Mouse (Mus musculus): ENCODE measurements around the gene Cbarp. TPM values are rescaled to one million over a fixed set of nuclear protein-coding genes. Genes with fewer than 3 reads are reported as not detected.

The Cbarp gene
- polyA plus RNA-seq, 1 experiment, result 285 TPM

- Histone ChIP-seq H3K4me3 (ENCODE audit: insufficient read depth, low read length) (no peak overlapping the region), H3K27ac (ENCODE audit: insufficient read depth, low read length) (no peak overlapping the region), H3K4me1 (ENCODE audit: control insufficient read depth, insufficient read depth, low read length) (no peaks in the 10 kb centered on the region)
- no peak for TF ChIP-seq CTCF (IDR thresholded peaks at IDR 0.05; ENCODE audit: extremely low read depth, insufficient read depth, low read length)
- TF ChIP-seq POLR2A (IDR thresholded peaks at IDR 0.05; ENCODE audit: extremely low read depth, insufficient read depth, low read length), result no peak
Observed at GRCm38 (mm10) chr10:80134421-80134820, 6.2 kb downstream of the Cbarp start.

- Histone ChIP-seq H3K27ac (ENCODE audit: insufficient read depth, low read length) (no peak overlapping the region), H3K4me3 (ENCODE audit: insufficient read depth, low read length) (no peak overlapping the region), H3K4me1 (ENCODE audit: control insufficient read depth, insufficient read depth, low read length) (no peaks in the 10 kb centered on the region)
- TF ChIP-seq CTCF (IDR thresholded peaks at IDR 0.05; ENCODE audit: extremely low read depth, insufficient read depth, low read length) (no peak), POLR2A (IDR thresholded peaks at IDR 0.05; ENCODE audit: extremely low read depth, insufficient read depth, low read length) (no peak)
Observed at GRCm38 (mm10) chr10:80133226-80133849, 7.3 kb downstream of the Cbarp start.

GRCm38 (mm10) chr10:80131952-80132350 lies 8.7 kb downstream of the Cbarp start:
- no peaks in the 10 kb centered on the region; the same call in 1 of the 2 replicates for H3K4me1 ChIP-seq (ENCODE audit: control insufficient read depth, insufficient read depth, low read length)
- no peak overlapping the region for H3K4me3 ChIP-seq (ENCODE audit: insufficient read depth, low read length)
- H3K27ac ChIP-seq (ENCODE audit: insufficient read depth, low read length), result no peak overlapping the region

GRCm38 (mm10) chr10:80131316-80131951 lies 9.2 kb downstream of the Cbarp start:
- TF ChIP-seq CTCF (IDR thresholded peaks at IDR 0.05; ENCODE audit: extremely low read depth, insufficient read depth, low read length), result no peak
- peak; percentile 43; the same call in 1 of the 2 replicates for TF ChIP-seq POLR2A (IDR thresholded peaks at IDR 0.05; ENCODE audit: extremely low read depth, insufficient read depth, low read length)
- no peak overlapping the region for H3K4me3 ChIP-seq (ENCODE audit: insufficient read depth, low read length)
- H3K27ac ChIP-seq (ENCODE audit: insufficient read depth, low read length), result no peak overlapping the region
- H3K4me1 ChIP-seq (ENCODE audit: control insufficient read depth, insufficient read depth, low read length), result no peaks in the 10 kb centered on the region; the same call in 1 of the 2 replicates

More at GRCm38 (mm10) chr10:80131952-80132350, 8.7 kb downstream of the Cbarp start:
- no peak for TF ChIP-seq POLR2A (IDR thresholded peaks at IDR 0.05; ENCODE audit: extremely low read depth, insufficient read depth, low read length)
- TF ChIP-seq CTCF (IDR thresholded peaks at IDR 0.05; ENCODE audit: extremely low read depth, insufficient read depth, low read length), result no peak

- H3K27ac ChIP-seq (ENCODE audit: insufficient read depth, low read length), result no peak overlapping the region
- H3K4me1 ChIP-seq (ENCODE audit: control insufficient read depth, insufficient read depth, low read length), result no peaks in the 10 kb centered on the region; the same call in 1 of the 2 replicates
- TF ChIP-seq CTCF (IDR thresholded peaks at IDR 0.05; ENCODE audit: extremely low read depth, insufficient read depth, low read length) (no peak), POLR2A (IDR thresholded peaks at IDR 0.05; ENCODE audit: extremely low read depth, insufficient read depth, low read length) (peak; percentile 32; the same call in 1 of the 2 replicates)
- H3K4me3 ChIP-seq (ENCODE audit: insufficient read depth, low read length), result no peak overlapping the region
Observed at GRCm38 (mm10) chr10:80130403-80131031, 10.1 kb downstream of the Cbarp start.

GRCm38 (mm10) chr10:80129846-80130245 lies 10.8 kb downstream of the Cbarp start:
- H3K4me3 ChIP-seq (ENCODE audit: insufficient read depth, low read length), result no peak overlapping the region
- TF ChIP-seq POLR2A (IDR thresholded peaks at IDR 0.05; ENCODE audit: extremely low read depth, insufficient read depth, low read length) (0 out of 2 replicates have a peak, but pooled peaks have one; percentile 27), CTCF (IDR thresholded peaks at IDR 0.05; ENCODE audit: extremely low read depth, insufficient read depth, low read length) (no peak)
- H3K27ac ChIP-seq (ENCODE audit: insufficient read depth, low read length), result no peak overlapping the region
- no peaks in the 10 kb centered on the region; the same call in 1 of the 2 replicates for H3K4me1 ChIP-seq (ENCODE audit: control insufficient read depth, insufficient read depth, low read length)

GRCm38 (mm10) chr10:80127920-80128319 lies 12.7 kb downstream of the Cbarp start:
- TF ChIP-seq CTCF (IDR thresholded peaks at IDR 0.05; ENCODE audit: extremely low read depth, insufficient read depth, low read length), result no peak
- TF ChIP-seq POLR2A (IDR thresholded peaks at IDR 0.05; ENCODE audit: extremely low read depth, insufficient read depth, low read length), result no peak
- H3K4me1 ChIP-seq (ENCODE audit: control insufficient read depth, insufficient read depth, low read length), result no peaks in the 10 kb centered on the region; the same call in 1 of the 2 replicates
- H3K4me3 ChIP-seq (ENCODE audit: insufficient read depth, low read length), result no peak overlapping the region
- H3K27ac ChIP-seq (ENCODE audit: insufficient read depth, low read length), result no peak overlapping the region

- Histone ChIP-seq H3K4me1 (ENCODE audit: control insufficient read depth, insufficient read depth, low read length) (no peaks in the 10 kb centered on the region; the same call in 1 of the 2 replicates), H3K27ac (ENCODE audit: insufficient read depth, low read length) (no peak overlapping the region), H3K4me3 (ENCODE audit: insufficient read depth, low read length) (no peak overlapping the region)
- no peak for TF ChIP-seq CTCF (IDR thresholded peaks at IDR 0.05; ENCODE audit: extremely low read depth, insufficient read depth, low read length)
- TF ChIP-seq POLR2A (IDR thresholded peaks at IDR 0.05; ENCODE audit: extremely low read depth, insufficient read depth, low read length), result no peak
Observed at GRCm38 (mm10) chr10:80123932-80124562, 16.6 kb downstream of the Cbarp start.

- TF ChIP-seq POLR2A (IDR thresholded peaks at IDR 0.05; ENCODE audit: extremely low read depth, insufficient read depth, low read length) (no peak), CTCF (IDR thresholded peaks at IDR 0.05; ENCODE audit: extremely low read depth, insufficient read depth, low read length) (no peak)
- Histone ChIP-seq H3K27ac (ENCODE audit: insufficient read depth, low read length) (no peak overlapping the region), H3K4me3 (ENCODE audit: insufficient read depth, low read length) (no peak overlapping the region), H3K4me1 (ENCODE audit: control insufficient read depth, insufficient read depth, low read length) (peaks cover 3% of the 10 kb centered on the region)
Observed at GRCm38 (mm10) chr10:80121639-80122038, 19.0 kb downstream of the Cbarp start.
